Mouse (Mus musculus): ENCODE results near the gene Olfr1382. TPM values are rescaled to one million over a fixed set of nuclear protein-coding genes. Genes with fewer than 3 reads are reported as not detected.
A peak's percentile ranks its signal among the peaks of the same experiment; 100 is the strongest.
"Not testable (repeated sequence)": the region's sequence is repeated elsewhere in the genome, so short reads cannot be mapped to it uniquely, and the experiment has no call there.

Olfr1382 gene
- not detected for polyA plus RNA-seq (2021)

- in situ Hi-C loops (cut with MboI; ENCODE audit: low pct_unique_long_range_greater_than_20kb), result loop anchor here (25.0 kb wide), 1 partner anchor 341 kb away; the partner anchor contains the start of gene Btnl9
- H3K27me3 ChIP-seq, result no peaks in the 10 kb centered on the region
- no peak for ATAC-seq
- POLR2A ChIA-PET, result no interaction called here
- DNase-seq (ENCODE audit: low read depth, low spot score), result no peak
- no peak for TF ChIP-seq CTCF (IDR thresholded peaks at IDR 0.05)
- CTCF ChIA-PET, result no interaction called here
Observed at GRCm38 (mm10) chr11:49527947-49528346, at the start of gene Olfr1382. Olfr1382 (plus strand) TSS chr11:49528247.

- no peaks in the 10 kb centered on the region for H3K27me3 ChIP-seq
- ChIA-PET CTCF (no interaction called here), POLR2A (no interaction called here)
- in situ Hi-C loops (cut with MboI; ENCODE audit: low pct_unique_long_range_greater_than_20kb), result no loop called here
- ATAC-seq (no peak), DNase-seq (ENCODE audit: low read depth, low spot score) (no peak)
- no peak for TF ChIP-seq CTCF (IDR thresholded peaks at IDR 0.05)
Observed at GRCm38 (mm10) chr11:49485973-49486372, 42.1 kb upstream of the Olfr1382 start.

GRCm38 (mm10) chr11:49488770-49489169, 39.3 kb upstream of the Olfr1382 start, which contains the start of gene Olfr1385:
Olfr1385 (plus strand) TSS chr11:49489070.
- CTCF ChIA-PET; ATAC-seq; POLR2A ChIA-PET; in situ Hi-C loops (cut with MboI; ENCODE audit: low pct_unique_long_range_greater_than_20kb); H3K27me3 ChIP-seq; DNase-seq (ENCODE audit: low read depth, low spot score): not testable (repeated sequence)

GRCm38 (mm10) chr11:49518086-49518485, 10.0 kb upstream of the Olfr1382 start:
- in situ Hi-C loops (cut with MboI; ENCODE audit: low pct_unique_long_range_greater_than_20kb), result no loop called here
- no peak for TF ChIP-seq CTCF (IDR thresholded peaks at IDR 0.05)
- H3K27me3 ChIP-seq, result peaks cover 9% of the 10 kb centered on the region
- POLR2A ChIA-PET, result no interaction called here
- CTCF ChIA-PET, result no interaction called here
- DNase-seq (ENCODE audit: low read depth, low spot score) (no peak), ATAC-seq (no peak)

- no peak for DNase-seq (ENCODE audit: low read depth, low spot score)
- CTCF ChIA-PET, result no interaction called here
- in situ Hi-C loops (cut with MboI; ENCODE audit: low pct_unique_long_range_greater_than_20kb), result no loop called here
- ATAC-seq, result no peak
- POLR2A ChIA-PET, result no interaction called here
- TF ChIP-seq CTCF (IDR thresholded peaks at IDR 0.05), result no peak
- H3K27me3 ChIP-seq, result peaks cover 9% of the 10 kb centered on the region
Observed at GRCm38 (mm10) chr11:49519348-49519747, 8.7 kb upstream of the Olfr1382 start, which contains the start of gene Olfr1383. Olfr1383 (plus strand) TSS chr11:49519648.

- CTCF ChIA-PET, result no interaction called here
- in situ Hi-C loops (cut with MboI; ENCODE audit: low pct_unique_long_range_greater_than_20kb), result loop anchor here (25.0 kb wide), 1 partner anchor 345 kb away; the partner anchor contains the start of gene Btnl9
- no peaks in the 10 kb centered on the region for H3K27me3 ChIP-seq
- ATAC-seq, result peak; percentile 65
- peak; percentile 15 for DNase-seq (ENCODE audit: low read depth, low spot score)
- no peak for TF ChIP-seq CTCF (IDR thresholded peaks at IDR 0.05)
- POLR2A ChIA-PET, result no interaction called here
Observed at GRCm38 (mm10) chr11:49532761-49533160, 4.7 kb downstream of the Olfr1382 start.

GRCm38 (mm10) chr11:49536631-49537030, 8.6 kb downstream of the Olfr1382 start:
- DNase-seq (ENCODE audit: low read depth, low spot score); POLR2A ChIA-PET; CTCF ChIA-PET; H3K27me3 ChIP-seq: not testable (repeated sequence)
- in situ Hi-C loops (cut with MboI; ENCODE audit: low pct_unique_long_range_greater_than_20kb), result loop anchor here (25.0 kb wide), 1 partner anchor 349 kb away; the partner anchor contains the start of gene Btnl9
- ATAC-seq, result peak; percentile 57
- TF ChIP-seq CTCF (IDR thresholded peaks at IDR 0.05), result peak; percentile 59

GRCm38 (mm10) chr11:49543149-49543548, 15.1 kb downstream of the Olfr1382 start, which contains the start of gene Olfr1381:
Olfr1381 (plus strand) TSS chr11:49543449.
- ATAC-seq; DNase-seq (ENCODE audit: low read depth, low spot score); H3K27me3 ChIP-seq; CTCF ChIA-PET: not testable (repeated sequence)
- POLR2A ChIA-PET, result interaction anchor here (0.6 kb wide), 1 partner anchor 110 kb away, joined by 4 read pairs; no protein-coding TSS in a partner anchor
- in situ Hi-C loops (cut with MboI; ENCODE audit: low pct_unique_long_range_greater_than_20kb), result loop anchor here (25.0 kb wide), 1 partner anchor 356 kb away; the partner anchor contains the start of gene Btnl9

- DNase-seq (ENCODE audit: low read depth, low spot score); H3K27me3 ChIP-seq; POLR2A ChIA-PET; CTCF ChIA-PET; in situ Hi-C loops (cut with MboI; ENCODE audit: low pct_unique_long_range_greater_than_20kb): not testable (repeated sequence)
- peak; percentile 60 for ATAC-seq
- TF ChIP-seq CTCF (IDR thresholded peaks at IDR 0.05), result peak; percentile 55
Observed at GRCm38 (mm10) chr11:49554033-49554432, 26.0 kb downstream of the Olfr1382 start.

GRCm38 (mm10) chr11:49556578-49556977, 28.5 kb downstream of the Olfr1382 start, which contains the start of gene Olfr1380:
Olfr1380 (plus strand) TSS chr11:49556878.
- in situ Hi-C loops (cut with MboI; ENCODE audit: low pct_unique_long_range_greater_than_20kb); ATAC-seq; DNase-seq (ENCODE audit: low read depth, low spot score); CTCF ChIA-PET; POLR2A ChIA-PET; H3K27me3 ChIP-seq: not testable (repeated sequence)

- peak; percentile 17 for TF ChIP-seq CTCF (IDR thresholded peaks at IDR 0.05)
- DNase-seq (ENCODE audit: low read depth, low spot score); ATAC-seq; CTCF ChIA-PET; in situ Hi-C loops (cut with MboI; ENCODE audit: low pct_unique_long_range_greater_than_20kb); H3K27me3 ChIP-seq; POLR2A ChIA-PET: not testable (repeated sequence)
Observed at GRCm38 (mm10) chr11:49575054-49575453, 47.0 kb downstream of the Olfr1382 start.

GRCm38 (mm10) chr11:49580452-49580851, 52.4 kb downstream of the Olfr1382 start:
- in situ Hi-C loops (cut with MboI; ENCODE audit: low pct_unique_long_range_greater_than_20kb); DNase-seq (ENCODE audit: low read depth, low spot score); ATAC-seq; H3K27me3 ChIP-seq; CTCF ChIA-PET; POLR2A ChIA-PET: not testable (repeated sequence)

Other genes with a start within 250 kb of the Olfr1382 start
- gene Olfr1393, start 249.9 kb upstream of the Olfr1382 start, polyA plus RNA-seq (2021), result 0.04 TPM
- 0.14 TPM for gene Olfr1392, start 243.0 kb upstream of the Olfr1382 start, polyA plus RNA-seq (2021)
- 0.08 TPM for gene Olfr10, start 223.5 kb upstream of the Olfr1382 start, polyA plus RNA-seq (2021)
- gene Olfr1391, start 205.5 kb upstream of the Olfr1382 start, polyA plus RNA-seq (2021), result not detected
- gene Olfr1390, start 193.1 kb upstream of the Olfr1382 start, polyA plus RNA-seq (2021), result not detected
- gene Olfr1389, start 105.2 kb upstream of the Olfr1382 start, polyA plus RNA-seq (2021), result not detected
- not detected for gene Olfr1388, start 91.6 kb upstream of the Olfr1382 start, polyA plus RNA-seq (2021)
- not detected for gene Olfr1387, start 72.9 kb upstream of the Olfr1382 start, polyA plus RNA-seq (2021)
- gene Olfr1386, start 63.2 kb upstream of the Olfr1382 start, polyA plus RNA-seq (2021), result not detected
- not detected for gene Olfr1385, start 39.2 kb upstream of the Olfr1382 start, polyA plus RNA-seq (2021)
- gene Olfr1384, start 21.5 kb upstream of the Olfr1382 start, polyA plus RNA-seq (2021), result 0.26 TPM
- 0.45 TPM for gene Olfr1383, start 8.6 kb upstream of the Olfr1382 start, polyA plus RNA-seq (2021)
- gene Olfr1381, start 15.2 kb downstream of the Olfr1382 start, polyA plus RNA-seq (2021), result not detected
- not detected for gene Olfr1380, start 28.6 kb downstream of the Olfr1382 start, polyA plus RNA-seq (2021)
- gene Flt4, start 81.0 kb downstream of the Olfr1382 start, polyA plus RNA-seq (2021), result 10.6 TPM
- not detected for gene Scgb3a1, start 135.4 kb downstream of the Olfr1382 start, polyA plus RNA-seq (2021)
- gene Cnot6, start 184.5 kb downstream of the Olfr1382 start, polyA plus RNA-seq (2021), result 84.4 TPM